Mouse (Mus musculus): ENCODE results near the gene Map3k4.
A peak's percentile ranks its signal among the peaks of the same experiment; 100 is the strongest.
"Not testable (repeated sequence)": the region's sequence is repeated elsewhere in the genome, so short reads cannot be mapped to it uniquely, and the experiment has no call there.

Gene Map3k4

DNA sequence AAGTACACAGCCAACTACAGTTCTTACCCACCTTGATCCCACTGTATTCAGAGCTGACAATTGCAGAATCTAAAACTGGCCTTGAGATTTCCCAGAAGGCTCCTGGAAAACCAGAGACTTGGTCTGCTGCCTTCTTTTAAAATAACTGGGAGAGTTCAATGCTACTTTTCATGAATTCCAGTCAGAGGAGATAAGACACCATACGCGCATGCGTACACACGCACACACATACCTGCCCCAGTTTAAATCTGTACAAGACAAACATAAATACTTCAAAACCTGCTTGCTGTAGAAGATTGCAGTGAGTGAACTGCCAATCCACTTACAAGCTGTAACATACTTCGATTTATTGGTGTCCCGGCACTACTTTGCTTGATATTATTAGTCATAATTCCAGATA is 13.9 kb downstream of the Map3k4 start:
- no peak for DNase-seq

DNA sequence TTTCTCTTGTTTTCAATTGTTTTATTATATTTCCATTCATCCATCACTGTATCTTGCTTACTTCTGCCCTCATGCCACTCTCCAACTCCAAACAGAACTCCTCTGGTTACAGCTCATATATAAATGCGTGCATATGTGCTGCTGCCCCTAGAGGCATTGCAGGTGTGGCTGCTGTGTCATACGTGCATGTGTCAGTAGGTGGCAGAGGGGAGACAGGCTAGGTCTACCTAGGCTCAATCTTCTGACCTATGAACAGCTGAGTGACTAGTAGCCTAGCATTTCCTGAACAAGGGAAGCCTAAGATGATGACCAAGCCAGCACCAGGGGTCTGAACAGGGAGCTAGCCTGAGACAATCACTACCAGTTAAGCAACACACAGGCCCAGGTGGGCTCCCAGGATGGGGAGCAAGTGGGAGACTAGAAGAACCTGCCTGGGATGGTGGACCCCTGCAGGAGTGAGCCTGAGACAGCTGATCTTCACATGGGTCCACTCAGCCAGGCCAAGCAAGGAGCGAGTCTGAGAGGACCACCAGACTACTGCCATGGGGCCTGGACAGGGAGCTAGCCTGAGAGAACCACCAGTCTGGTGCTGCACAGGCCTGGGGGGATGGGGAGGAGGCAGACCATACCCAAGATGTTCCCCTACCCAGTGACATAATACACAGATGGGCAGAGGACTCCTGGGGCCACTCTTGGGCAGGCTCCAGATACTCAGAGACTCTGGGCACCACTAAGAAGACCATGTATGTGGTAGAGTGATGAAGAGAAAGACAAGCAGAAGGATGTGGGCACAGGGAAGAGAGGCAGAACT is 17.5 kb downstream of the Map3k4 start:
- no peak for DNase-seq

DNA sequence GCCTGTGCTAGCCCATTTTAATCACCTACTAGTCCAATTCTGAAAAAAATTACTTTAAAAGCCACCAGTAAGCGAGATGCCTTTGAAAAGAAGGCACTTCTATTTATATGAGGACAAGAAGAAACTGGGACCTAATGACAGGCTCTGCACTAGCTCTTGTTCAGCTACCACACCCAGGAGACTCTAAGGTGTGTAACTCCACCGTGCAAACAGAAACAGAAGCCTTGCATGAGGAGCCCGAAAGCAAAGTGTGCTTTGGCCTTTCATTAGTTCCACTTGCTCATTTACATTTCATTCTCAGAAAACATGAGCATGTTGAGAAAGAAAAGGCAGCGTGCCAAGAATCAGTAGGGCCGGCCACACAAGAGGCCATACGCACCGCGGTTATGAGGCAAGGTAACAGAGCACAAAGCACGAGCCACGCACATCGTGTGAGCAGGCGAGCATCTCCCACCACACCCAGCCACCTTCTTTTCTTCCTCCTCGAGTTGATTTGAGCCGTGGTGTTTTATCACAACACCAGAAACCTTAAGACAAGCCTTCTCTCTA is 18.4 kb downstream of the Map3k4 start:
- DNase-seq = no peak

DNA sequence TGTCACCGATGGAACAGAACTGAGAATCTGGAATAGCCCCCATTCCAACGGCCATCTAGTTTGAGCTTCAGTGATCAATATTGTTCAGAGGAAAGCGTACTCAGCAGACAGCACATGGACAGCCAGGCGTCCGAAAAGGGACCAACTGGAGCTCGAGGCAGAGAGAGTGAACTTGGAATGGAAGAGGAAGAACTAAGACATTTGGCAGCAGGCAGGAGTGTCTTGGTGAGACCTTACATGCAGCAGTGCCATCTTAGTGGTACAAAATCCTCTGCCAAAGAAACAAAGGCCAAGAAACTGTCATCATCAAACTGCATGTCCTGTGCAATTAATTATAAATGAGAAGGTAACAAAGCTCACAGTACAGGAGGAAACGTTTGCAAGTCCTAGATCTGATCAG is 19.2 kb downstream of the Map3k4 start:
- DNase-seq = no peak

DNA sequence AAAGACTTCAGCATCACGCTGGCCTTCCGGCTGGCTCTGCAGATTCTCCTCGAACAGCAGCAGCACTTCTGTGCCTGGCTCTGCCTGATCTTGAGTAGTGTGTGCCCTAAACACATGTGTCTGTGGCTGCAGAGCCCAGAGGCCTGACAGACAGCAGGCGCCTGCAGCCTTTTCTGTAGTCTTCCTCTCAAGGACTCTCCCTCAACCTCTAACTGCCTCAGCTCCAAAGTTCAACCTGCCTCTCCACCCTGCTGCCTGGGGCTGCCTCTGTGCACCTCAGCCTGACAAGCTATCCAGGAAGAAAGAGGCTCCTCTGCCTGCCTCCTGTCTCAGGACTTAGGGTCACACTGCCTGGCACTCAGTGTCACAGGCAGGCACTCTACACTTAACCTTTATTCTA is 20.6 kb downstream of the Map3k4 start:
- no peak for DNase-seq

DNA sequence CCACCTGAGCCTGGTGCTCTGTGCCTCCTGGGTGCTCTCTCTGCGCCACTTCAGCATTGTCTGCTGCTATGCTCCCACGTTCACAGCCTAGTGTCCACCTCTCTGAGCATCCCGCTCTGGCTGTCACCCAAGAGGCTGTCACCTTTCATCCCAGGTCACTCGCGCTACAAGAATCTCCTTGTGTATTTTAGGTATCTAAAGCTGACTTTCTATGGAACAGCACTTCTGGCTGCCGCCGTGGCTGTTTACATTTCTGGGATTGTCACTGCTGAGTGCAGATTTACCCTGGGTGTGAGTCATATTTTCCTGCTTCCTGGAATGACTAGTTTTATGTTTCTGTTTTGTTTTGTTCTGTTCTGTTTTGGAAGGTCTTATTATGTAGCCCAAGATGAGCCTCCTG is 21.3 kb downstream of the Map3k4 start:
- no peak for DNase-seq

DNA sequence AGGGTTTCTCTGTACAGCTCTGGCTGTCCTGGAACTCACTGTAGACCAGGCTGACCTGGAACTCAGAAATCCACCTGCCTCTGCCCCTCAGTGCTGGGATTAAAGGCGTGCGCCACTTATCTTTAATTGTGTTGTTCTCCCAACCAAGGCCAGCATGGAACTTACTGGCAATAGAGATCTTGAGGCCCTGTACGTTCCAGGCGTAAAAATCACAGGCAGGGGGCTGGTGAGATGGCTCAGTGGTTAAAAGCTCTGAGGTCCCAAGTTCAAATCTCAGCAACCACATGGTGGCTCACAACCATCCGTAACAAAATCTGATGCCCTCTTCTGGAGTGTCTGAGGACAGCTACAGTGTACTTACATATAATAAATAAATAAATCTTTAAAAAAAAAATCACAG is 22.7 kb downstream of the Map3k4 start:
- DNase-seq = not testable (repeated sequence)

DNA sequence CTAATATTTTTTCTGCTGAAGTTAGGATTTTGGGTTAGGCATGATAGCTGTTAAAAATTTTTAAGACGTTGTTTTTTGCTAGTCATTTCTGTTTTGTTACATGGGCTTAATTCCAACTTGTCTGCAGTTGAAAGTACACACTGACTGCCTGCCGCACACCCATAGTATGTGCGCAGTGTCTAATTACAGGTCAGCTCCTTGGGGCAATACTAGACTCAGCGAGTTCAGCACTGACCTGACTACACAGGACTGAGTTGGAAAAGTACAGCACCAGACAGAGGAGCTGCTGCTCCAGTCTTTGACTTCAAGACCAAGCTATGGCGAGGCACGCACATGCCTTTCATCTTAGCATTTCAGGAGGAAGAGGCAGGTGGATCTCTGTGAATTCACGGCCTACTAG is 24.2 kb downstream of the Map3k4 start:
- no peak for DNase-seq

DNA sequence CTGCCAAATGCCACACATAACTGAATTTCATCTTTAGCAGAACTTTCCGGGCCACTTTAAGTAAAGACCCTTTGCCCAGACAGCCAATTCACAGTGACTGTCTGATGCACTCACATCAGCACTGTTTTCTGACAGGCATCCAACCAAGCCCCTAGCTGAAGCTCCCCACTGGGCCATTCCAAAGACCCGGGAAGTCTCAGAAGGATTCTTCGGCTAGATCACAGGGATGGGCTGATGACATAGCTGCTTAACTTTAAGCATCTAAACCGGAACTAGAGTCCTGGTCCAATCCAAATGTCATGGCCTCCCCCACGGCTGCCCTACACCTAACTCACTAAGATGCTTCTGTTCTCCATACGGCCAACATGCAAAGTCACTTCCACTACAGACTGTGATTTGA is 25.0 kb downstream of the Map3k4 start:
- no peak for DNase-seq

DNA sequence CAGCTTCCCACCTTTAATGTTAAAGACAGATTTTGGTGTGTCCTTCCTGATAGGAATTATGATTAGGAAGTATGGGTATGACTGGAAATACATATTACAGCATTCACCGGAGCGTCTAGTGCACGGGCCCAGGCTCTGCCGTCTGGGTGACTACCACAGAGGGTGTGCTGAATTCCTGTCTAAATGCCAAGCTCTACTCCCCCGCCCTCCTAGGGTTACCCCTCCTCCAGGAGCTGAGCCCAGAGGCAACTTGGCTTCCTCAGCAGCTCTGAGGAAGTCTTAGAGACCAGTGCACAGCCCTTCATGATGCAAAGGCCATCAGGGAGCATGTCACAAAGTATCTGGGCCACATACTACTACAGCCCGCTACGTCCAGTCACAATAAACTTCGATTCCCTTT is 25.7 kb downstream of the Map3k4 start:
- no peak for DNase-seq

DNA sequence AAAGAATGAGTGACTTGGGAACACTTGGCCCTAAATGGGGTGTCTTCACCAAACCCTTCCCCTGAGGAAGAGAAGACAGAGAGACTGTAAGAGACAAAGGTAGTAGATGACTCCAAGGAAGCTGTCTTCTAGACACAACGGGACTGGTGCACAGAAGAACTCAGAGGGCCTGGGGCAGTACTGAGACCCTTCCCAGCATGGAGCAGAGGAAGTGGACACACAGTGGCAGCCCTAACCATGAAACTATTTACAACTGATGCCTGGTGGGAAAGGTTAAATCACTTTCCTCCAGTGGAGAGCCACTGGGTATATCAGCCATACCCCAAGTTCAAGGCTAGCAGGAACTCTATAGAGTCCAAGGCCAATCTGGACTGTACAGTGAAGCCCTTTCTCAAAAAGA is 26.2 kb downstream of the Map3k4 start:
- no peak for DNase-seq

DNA sequence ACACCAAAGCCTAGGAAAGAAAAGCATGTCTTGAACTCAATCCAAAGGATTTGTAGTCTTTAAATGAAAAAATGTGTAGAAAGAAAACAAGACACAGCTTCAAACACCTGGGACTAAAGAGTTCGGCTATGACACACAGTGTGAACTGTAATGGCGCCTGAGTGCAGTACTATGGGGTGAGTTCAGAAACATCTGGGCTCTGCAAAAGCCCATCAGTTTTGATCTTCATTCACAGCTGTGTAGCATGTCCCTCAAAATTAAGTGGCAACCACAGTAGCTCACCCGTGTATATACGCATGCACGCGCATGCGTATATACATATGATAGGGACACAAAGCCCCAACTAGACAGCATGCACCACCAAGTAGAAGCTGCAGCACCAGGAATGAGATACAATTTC is 27.4 kb downstream of the Map3k4 start:
- no peak for DNase-seq

DNA sequence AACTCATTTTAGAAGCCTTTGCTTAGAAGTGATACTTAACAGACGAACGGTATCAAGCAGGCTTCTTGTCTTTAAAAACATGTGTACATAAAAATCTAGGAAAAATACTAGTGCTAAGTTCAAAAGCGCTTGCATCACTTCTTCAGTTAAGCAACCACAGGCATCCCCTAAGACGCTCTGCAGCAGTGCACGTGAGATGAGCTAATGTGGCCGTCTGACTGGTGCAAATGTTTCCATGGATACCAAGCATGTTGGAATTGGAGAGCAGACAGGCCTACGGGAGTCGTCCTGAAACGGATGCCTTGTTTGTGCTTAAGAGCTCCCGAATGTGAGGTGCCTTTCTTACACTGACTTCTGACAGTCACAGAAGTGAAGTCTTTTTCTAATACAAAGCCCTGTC is 27.9 kb downstream of the Map3k4 start:
- peak; percentile 54 for DNase-seq

DNA sequence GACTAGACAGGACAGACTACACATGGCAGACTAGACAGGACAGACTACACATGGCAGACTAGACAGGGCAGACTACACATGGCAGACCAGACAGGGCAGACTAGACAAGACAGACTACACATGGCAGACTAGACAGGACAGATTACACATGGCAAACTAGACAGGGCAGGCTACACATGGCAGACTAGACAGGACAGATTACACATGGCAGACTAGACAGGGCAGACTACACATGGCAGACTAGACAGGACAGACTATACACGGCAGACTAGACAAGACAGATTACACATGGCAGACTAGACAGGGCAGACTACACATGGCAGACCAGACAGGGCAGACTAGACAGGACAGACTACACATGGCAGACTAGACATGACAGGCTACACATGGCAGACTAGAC is 28.8 kb downstream of the Map3k4 start:
- not testable (repeated sequence) for DNase-seq

DNA sequence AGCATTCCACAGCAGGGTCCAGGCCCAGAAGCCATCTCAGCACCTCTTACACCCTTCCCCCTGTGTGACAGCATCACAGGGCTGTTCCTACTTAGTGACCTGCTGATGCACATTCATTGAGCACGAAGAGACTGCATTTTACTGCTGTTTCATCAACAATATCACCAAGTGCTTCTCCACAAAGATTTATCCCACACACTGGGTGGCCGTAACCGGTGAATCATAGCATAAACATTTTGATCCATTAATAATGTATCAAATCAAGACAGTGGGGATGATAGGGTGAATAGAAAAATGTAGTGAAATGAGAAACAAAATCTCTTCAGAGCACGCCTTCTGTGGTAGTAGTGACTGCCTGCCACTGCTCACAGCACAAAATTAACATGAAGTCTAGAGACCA is 29.7 kb downstream of the Map3k4 start:
- DNase-seq = no peak

DNA sequence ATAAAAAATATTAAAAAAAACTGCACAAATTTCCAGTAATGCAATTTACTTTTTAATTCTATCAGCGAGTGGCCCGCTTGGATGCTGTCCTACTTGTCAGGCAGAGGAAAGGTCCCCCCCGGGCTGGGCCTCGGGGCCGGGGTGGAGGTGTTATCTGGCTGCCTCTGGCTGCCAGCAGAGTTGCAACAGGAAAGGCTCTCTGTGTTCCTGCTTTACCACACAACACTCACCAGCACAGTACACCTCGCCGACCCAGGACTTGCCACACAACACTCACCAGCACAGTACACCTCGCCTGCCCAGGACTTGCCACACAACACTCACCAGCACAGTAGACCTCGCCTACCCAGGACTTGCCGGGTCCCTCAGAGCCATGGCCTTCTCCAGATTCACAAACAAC is 38.8 kb downstream of the Map3k4 start:
- DNase-seq = no peak

DNA sequence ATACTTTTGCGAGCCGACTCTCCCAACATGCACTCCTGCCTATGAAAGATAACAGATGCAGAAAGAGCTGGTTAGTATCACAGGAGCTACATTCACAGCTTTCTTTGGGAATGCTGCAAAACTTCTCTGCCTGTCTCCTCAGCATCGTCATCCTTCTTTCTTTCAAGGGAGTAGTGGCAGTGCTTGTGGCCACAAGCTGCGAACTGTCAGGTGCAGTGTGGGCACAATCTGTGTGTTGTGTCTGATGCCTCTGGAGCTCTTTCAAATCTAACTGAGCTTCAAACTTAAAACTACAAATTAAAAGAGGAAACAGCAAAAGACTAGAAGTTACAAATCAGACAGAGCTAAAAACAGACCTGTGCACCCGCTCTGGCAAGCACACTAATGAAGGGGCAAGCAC is 40.5 kb downstream of the Map3k4 start:
- no peak for DNase-seq

DNA sequence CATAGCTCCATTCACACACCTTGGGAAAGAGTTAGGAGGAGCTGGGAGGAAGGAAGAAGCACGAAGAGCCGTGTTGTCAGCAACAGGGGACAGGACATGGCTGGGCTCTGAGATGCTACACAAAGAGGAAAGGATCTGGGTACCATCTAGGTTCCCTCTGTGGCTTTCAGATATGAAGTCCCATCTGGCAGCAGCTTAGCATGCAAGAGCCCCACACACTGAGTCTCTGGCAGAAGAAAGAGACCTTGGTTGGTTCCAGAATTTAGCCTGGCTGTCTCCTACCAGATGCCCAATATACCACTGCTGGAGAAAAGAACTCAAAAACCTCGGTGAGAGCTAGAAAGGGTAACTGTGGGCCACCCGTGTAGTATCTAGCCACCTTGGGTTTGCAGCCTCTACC is 41.3 kb downstream of the Map3k4 start:
- no peak for DNase-seq

DNA sequence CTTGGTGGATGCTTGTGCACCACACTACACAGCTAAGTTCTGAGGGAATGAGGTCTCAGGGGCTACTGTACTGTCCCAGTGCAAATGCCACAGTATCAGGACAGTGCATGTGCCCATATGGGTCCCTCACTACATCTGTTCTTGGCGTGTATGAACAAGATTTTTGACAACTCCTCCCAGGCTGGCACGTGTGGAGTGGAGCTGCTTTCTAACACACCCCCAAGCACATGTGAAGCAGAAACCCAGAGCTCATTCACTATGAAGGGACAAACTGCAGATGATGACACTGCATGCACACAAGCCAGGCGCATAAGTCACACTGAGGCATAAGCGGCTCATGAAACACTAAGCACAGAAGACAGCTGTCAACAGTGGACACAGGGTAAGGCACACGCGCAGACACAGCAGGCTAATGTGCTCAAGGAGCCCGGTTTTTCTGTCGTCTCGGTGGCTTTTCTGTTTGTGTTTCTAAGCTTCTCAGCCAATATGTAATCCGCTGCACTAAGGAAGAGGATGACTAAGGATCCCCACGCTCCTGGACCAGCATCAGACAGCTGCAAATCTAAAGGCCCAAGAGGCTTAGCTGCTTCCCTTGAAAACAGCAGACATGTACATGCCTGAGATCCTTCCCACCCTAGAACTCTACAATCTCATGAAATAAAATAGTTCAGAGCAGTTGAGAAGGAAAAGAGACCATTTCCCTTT is 41.9 kb downstream of the Map3k4 start:
- peak; percentile 25 for DNase-seq

DNA sequence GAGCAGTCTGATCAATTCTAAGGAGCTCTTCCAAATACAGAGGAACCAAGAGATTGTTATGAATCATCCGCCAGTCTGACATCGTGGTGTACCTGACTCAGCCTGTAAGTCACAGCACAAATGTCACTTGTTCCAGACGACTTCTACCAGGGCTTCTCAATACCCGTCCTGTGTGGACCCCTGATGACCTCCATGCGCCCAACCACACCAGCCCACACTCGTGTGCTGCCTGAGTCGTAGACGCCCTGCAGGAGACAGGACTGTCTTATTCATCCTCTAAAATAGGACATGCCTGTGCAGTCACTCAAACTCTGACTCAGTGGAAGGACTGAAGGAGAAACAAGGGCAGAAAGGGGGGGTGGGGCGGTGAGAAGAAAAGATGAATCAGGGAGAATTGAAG is 42.8 kb downstream of the Map3k4 start:
- DNase-seq = peak; percentile 30

DNA sequence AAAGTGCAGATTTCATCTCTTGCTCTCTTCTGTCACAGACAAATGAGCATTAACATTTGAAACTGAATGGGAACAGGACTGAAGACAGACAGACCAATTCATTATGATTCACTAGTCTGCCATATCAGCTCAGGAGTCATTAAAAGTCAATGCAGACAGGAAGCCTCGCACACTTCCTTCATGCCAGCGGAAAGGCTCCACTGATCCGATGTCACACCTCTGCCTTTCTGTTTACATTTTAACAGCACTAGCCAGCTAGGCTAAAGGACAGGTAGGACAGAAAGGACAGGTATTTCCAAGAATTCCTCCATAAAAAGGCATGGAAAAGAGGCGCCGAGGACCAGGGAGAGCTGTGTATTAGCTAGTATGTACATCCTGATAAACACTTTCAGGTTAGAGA is 45.6 kb downstream of the Map3k4 start:
- no peak for DNase-seq

DNA sequence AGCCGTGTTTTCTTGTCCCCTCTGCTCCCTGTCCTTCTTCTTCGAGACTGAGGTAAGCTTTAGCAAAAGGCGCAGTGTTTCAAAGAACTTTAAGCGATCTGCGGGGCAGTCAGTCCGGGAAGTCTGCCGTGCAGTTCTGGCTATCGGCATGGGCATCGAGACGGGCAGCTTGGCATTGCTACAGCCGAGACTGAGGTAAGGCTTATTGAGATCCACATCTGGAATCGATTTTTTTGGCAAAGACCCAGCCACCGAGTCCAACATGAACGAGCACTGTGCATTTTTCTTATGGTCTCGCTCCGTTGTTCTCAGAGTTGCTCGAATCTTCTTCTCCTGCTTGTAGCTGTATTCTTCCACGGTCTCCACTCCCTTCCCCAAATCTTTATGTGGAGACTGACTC is 46.8 kb downstream of the Map3k4 start:
- no peak for DNase-seq

DNA sequence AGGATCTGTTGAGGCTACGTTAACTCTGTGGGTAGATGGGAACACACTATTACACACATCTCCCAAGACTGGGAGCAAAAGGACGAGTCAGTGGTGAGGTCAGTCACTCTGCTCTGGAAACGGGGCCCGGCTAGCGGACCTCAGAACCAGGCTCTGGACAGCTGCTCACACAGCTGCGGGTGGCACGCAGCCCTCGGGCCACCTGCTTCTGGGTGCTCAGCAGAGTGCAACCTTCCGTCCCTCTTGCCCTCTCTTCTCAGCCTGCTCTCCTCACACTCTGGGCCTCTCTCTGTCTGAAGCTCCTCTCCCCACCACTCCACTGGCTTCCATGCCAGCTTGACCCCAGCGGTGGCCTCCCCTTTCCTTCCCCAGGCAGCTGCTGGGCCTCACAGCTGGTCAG is 50.1 kb downstream of the Map3k4 start:
- DNase-seq = no peak

DNA sequence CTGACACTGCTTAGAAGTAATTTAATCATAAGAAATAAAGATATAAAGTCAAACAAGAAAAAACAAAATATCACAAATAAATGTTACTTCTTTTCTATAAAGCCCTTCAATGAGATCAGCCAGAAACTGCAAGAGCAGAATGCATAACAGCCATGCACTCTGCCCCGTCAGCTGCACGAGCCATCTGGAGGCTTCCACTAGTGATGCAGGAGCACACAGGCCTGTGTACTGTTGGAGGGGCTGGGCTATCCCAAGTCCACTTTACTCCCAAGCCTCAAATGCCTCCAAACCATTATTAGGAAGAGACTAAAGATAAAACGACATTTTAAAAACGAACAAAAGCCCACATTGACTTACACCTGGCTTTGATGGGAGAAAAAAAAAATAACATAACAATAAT is 50.5 kb downstream of the Map3k4 start:
- DNase-seq = no peak

Measured in right cerebral cortex, postnatal 25 days (tissue).